Mouse (Mus musculus) left cerebral cortex, postnatal 14 days (tissue): Measurements from ENCODE around the gene Taf3. TPM values are rescaled to one million over a fixed set of nuclear protein-coding genes. Genes with fewer than 3 reads are reported as not detected.

Experiments used
- DNase-seq, 2 experiments: peaks; one replicate each; pipeline ENCODE4 v3.0.0; 2021 to 2022; ENCODE audit warnings: low spot score in 2 of 2, mixed read lengths in 1 of 2
- intact Hi-C: fragments of 180-260 bp; cut with DNase I; formaldehyde crosslinking; loops from one replicate; pipeline ENCODE4 v1.15.1; 2025
- total RNA-seq, 2 experiments: library from RNA; stranded (reverse); gene quantifications; 2 replicates each; pipeline ENCODE4 v1.2.3; 2021

The Taf3 gene
- total RNA-seq, 2 experiments from 2014 or later = 12.5 to 13.5 TPM

GRCm38 (mm10) chr2:10024264-10024663 is 24.1 kb downstream of the Taf3 start:
- DNase-seq = no peak
- intact Hi-C loops = no loop called here

GRCm38 (mm10) chr2:10021296-10021695 is 27.1 kb downstream of the Taf3 start:
- DNase-seq = no peak
- intact Hi-C loops = no loop called here

DNA sequence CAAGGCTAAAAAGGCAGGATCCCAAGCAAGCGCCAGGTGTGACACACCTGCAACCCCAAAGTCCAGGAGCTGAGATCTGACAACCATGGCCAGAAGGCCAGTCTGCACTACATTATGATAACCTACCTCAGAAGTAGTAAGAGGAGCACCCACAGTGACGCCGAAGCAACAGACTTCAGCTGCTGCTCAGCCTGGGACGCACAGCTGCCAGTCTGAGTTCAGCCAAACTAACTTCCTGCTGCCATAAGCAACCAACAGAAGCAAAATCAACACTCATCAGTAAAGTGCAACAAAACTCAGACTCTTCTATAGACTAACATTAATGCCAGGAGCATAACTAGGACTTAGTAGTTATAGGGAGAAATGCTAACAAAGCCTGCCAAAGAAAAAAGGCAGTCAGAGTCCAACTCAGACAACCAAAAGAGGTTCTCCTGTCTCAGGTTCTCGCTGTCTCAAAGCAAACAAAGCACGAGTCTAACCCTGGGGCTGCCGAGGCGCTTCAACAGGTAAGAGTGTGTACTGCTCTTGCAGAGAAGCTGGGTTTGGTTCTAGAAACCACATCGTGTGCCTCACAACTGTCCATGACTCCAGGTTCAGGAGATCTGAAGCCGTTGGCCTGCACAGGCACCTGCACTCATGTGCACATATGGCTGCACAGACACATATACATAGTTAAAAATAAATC is 33.3 kb downstream of the Taf3 start:
- intact Hi-C loops = loop anchor here (5.0 to 10.0 kb wide), 4 partner anchors 128 to 1258 kb away; partner anchors contain the start of gene 9230102O04Rik

GRCm38 (mm10) chr2:10010263-10010909 is 38.0 kb downstream of the Taf3 start:
- intact Hi-C loops = loop anchor here (5.0 to 10.0 kb wide), 4 partner anchors 123 to 1253 kb away; partner anchors contain the start of gene 9230102O04Rik
- DNase-seq = peak; percentile 29 to 49

More for the DNA sequence above, 33.3 kb downstream of the Taf3 start:
- no peak for DNase-seq

DNA sequence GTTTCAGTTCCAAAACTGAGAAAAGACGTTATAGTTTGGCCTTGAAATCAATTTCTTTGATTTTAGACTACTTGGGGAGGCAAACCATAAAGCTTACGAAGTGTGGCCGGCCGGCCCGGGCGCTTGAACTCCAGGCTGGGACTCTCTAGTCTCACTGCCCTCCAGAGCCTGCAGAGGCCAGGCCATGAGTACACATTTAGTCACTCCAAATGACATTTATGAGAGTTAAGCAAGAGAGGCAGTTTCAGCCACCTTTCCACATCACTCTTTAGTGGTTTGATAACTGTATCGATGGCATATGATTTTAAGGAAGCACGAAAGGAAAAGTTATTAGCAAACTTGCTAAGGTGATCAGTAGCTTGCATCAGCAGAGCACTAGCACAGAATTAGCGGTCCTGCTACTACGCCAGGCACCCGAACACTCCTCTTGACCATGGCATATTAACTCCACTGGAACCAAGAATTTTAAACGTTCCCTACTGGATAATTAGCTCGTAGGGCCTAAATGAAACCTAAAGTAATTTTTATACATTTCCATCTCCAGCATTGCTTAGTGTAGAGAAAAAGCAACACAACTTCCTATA is 38.6 kb downstream of the Taf3 start:
- intact Hi-C loops = loop anchor here (2.0 to 10.0 kb wide), 5 partner anchors 122 to 1335 kb away; partner anchors contain the start of gene 9230102O04Rik
- DNase-seq = no peak

DNA sequence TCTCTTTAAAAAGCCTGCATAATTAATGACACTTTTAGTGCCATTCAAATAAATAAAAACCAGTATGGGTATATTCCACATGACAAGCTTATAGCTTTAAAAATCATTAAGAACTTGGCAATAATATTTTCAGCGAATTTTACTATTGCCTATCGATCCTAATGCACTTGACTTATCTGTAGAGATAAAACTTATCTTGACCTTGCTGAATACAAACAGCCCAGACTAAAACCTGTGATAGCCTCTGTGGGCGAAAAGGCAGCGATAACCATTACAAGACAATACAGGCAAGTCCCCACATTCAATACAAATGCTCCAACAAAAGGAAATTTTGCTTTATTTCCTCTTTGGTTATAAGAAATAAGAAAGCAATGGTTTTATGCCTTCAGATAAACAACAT is 39.8 kb downstream of the Taf3 start:
- intact Hi-C loops = loop anchor here (2.0 kb wide), 1 partner anchor 1334 kb away; no protein-coding TSS in a partner anchor
- DNase-seq = no peak

DNA sequence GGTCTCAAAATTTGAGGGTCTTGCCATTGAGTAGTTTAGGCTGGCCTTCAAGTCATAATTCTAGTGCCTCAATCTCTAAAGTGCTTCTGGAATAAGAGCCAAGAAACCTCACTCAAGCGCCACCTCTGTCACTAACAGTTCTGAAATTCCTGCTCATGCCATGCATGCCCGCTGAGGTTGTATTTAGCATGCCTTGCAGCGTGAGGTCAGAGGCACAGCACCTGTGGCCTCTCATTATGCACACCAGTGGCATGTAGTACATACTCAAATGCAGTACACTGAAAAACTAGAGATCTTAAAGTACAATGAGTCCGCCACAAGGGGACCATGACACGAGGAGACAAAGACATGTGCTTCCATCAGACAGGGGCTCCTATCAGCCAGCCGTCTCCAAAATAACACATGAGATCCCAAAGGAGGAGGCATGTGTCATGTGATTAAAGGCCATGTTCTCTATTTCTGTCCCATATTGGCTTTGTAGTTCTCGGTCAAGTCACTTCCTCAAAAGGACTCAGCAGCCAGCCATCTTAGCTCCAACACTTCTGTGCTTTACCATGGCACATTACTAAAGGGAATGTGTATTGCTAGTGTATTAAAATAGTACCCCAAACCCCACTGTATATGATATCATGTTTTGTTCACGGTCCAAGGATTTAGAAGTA is 43.3 kb downstream of the Taf3 start:
- DNase-seq = no peak
- intact Hi-C loops = no loop called here

DNA sequence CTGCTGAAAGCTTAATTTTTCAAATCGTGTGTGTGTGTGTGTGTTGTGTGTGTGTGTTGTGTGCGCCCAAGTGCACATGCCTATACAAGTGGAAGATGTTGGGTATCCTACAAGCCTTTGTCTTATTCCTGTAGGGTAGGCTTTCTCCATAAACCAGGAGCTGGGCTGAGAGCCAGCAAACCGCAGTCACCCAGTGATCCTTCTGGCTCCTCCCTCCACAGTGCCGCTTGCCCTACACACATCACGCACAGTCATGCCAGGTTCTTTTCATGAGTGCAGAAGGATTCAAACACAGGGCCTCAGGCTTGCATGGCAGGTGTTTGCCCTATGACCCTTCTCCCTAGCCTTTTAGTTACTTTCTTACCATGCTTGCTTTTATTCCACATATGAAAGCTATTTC is 45.0 kb downstream of the Taf3 start:
- no peak for DNase-seq
- intact Hi-C loops = no loop called here

DNA sequence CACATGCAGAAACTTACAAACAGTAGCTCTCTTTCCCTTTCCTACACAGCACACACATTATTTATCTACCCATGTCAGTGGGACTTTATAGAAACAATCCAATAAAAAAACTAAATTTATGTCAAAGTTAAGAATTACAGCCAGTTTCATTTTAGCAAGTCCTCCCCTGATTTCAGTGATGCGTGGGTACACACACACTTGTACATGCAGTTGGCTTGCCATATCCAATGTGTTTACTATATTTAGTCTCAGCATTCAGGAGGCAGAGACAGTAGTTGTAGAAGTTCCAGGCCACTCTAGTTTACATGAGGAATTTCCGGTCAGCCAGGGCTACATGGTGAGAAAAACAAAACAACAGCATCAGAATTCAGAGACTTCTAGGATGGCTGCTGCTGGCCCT is 46.8 kb downstream of the Taf3 start:
- intact Hi-C loops = no loop called here

GRCm38 (mm10) chr2:9997535-9997934 is 50.9 kb downstream of the Taf3 start:
- intact Hi-C loops = no loop called here

More for the DNA sequence above, 46.8 kb downstream of the Taf3 start:
- DNase-seq = peak; percentile 19 to 56

GRCm38 (mm10) chr2:9996111-9996510 is 52.3 kb downstream of the Taf3 start:
- intact Hi-C loops = no loop called here
- no peak for DNase-seq

More at GRCm38 (mm10) chr2:9997535-9997934, 50.9 kb downstream of the Taf3 start:
- no peak for DNase-seq

GRCm38 (mm10) chr2:9990690-9991229 is 57.6 kb downstream of the Taf3 start:
- intact Hi-C loops = no loop called here
- DNase-seq = no peak

DNA sequence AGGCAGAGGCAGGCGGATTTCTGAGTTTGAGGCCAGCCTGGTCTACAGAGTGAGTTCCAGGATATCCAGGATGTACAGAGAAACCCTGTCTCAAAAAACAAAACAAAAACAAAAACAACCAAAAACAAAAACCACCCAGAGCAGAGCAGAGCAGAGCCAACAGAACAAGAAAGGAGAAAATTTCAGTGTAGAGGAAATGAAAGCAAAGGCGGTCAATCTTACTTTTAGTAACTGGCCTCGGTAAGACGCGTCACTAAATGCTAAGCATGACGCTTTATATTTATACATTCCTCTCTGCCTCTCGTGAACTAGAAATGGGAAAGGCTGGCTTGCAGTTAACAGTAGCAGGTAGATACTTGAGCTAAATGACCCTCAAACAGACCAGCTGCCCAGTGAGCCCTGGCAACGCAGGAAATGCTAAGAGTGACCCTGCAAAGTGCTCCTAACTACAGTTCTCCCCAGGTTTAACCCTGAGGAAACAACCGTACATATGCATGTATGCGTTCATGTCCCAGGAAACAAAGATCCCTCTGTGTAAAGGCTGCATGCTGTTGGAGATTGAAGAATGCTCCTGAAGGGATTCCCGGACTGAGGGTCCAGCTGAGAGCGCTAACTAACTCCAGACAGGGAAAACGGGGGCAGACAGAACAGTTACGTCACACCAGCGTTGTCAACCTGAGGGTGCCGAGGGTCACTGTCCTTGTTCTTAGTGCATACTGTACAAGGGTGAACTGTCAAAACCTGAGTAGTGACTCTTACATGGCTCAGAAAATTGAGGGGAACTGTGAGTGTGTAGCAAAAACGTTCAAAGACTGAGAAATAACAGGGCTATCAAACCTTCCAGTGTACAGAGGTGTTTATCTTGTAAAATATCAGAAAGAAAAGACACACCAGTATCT is 58.5 kb downstream of the Taf3 start:
- no peak for DNase-seq
- intact Hi-C loops = no loop called here

GRCm38 (mm10) chr2:9988290-9988689 is 60.1 kb downstream of the Taf3 start:
- no peak for DNase-seq
- intact Hi-C loops = no loop called here

DNA sequence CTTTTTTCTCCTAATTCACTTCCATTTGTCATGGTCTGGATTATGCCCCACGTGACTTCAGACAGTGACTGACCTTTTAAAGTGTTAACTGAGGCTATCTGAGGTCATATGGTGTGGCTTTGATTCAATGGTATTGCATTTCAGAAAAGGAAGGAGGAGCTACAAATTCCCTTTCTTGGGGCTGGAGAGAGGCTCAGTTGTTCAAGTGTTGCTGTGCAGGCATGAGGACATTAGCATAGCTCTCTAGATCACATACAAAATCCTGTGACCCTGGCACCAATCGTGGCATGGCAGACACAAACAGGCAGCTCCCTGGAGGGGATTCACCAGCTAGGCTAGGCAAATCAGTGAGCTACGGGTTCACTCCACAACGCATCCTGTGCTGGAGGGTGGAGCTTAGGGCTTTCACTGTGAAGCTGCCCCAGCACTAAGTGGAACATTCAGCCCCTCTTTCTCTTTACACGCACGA is 62.4 kb downstream of the Taf3 start:
- intact Hi-C loops = no loop called here
- no peak for DNase-seq

DNA sequence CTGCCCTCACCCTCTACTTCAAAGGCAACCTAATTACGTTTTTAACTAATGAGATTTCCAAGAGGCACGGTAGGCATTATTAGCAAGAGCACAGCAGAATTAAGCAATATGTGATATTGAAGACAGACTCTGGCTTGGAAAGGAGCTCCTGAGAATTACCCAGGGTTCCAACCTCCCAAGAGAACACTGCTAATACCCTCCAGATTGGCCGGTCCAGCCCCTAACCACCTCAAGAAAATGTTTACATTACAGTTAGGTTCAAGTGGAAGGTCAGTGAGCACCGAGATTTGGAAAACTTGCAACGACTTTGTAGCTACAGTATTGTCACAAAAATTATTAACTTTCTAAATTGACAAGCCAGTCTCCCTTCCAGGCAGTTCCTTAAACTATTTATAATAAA is 66.0 kb downstream of the Taf3 start:
- intact Hi-C loops = no loop called here
- DNase-seq = no peak

GRCm38 (mm10) chr2:9971927-9972326 is 76.5 kb downstream of the Taf3 start:
- no peak for DNase-seq
- intact Hi-C loops = no loop called here

DNA sequence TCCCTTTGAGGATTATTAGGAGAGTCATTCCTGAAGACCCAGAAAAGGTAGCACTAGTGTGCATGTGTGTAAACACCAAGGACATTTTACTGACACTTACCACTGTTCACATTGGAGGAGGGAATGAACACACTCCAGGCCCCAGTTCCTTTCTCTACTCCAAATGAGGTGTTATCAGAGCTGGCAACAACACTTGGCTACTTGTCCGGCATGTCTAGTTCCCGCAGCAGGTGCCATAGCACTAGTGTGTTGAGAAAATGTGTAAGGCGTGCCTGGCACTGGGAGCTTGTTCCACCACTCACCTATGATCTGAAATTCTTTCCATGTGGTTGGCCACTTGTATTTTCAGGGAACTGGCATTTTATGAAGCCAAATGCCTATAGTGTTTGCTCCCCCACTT is 77.8 kb downstream of the Taf3 start:
- no peak for DNase-seq
- intact Hi-C loops = no loop called here

DNA sequence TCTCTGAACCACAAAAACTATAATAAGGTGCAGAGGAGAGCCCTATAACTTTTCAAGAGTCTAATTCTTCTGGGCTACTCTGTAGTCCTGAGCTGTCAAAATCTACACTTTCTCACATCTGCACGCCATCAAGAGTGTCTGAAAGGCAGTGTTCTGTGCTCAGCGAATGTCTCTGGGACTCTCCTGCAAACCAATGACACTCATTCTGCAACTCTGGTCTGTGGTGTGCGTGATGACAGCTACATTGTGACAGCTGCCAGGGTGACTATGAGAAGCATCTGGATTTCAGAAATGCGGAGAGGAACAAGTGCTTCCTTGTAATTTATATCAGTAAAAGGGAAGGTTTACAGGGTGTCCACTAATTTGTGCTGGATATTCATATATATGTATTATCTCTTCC is 78.2 kb downstream of the Taf3 start:
- intact Hi-C loops = no loop called here
- DNase-seq = no peak
